Mouse (Mus musculus) liver, adult 2 months (tissue): ENCODE data around the gene Chst4. TPM values are rescaled to one million over a fixed set of nuclear protein-coding genes. Genes with fewer than 3 reads are reported as not detected.

ENCODE experiments used
- DNase-seq: peaks from one replicate; pipeline ENCODE4 v3.0.0-alpha.2; 2011; ENCODE audit warnings: low read depth, low spot score; ENCODE audit errors: extremely low read depth
- H3K27ac ChIP-seq: fragments of 200-500 bp; replicated peaks from 2 replicates; pipeline ENCODE4 v1.5.1; 2012; ENCODE audit warnings: low read depth, mild to moderate bottlenecking, control low read depth, inconsistent platforms, low read length; ENCODE audit not compliant: insufficient read depth
- H3K27me3 ChIP-seq: fragments of 200-500 bp; 2 replicates; pipeline ENCODE4 v1.6.1; 2012; ENCODE audit warnings: mild to moderate bottlenecking, moderate library complexity, low read length, inconsistent platforms; ENCODE audit not compliant: control insufficient read depth, insufficient read depth
- H3K36me3 ChIP-seq: fragments of 200-500 bp; 2 replicates; pipeline ENCODE4 v1.6.1; 2012; ENCODE audit warnings: low read length, inconsistent platforms; ENCODE audit not compliant: control insufficient read depth, insufficient read depth
- H3K4me1 ChIP-seq: fragments of 200-500 bp; 2 replicates; pipeline ENCODE4 v1.6.1; 2011; ENCODE audit warnings: low read length; ENCODE audit not compliant: control insufficient read depth, insufficient read depth
- H3K4me3 ChIP-seq: fragments of 200-500 bp; 2 replicates; pipeline ENCODE4 v1.5.1; 2011; ENCODE audit warnings: low read depth, mild to moderate bottlenecking, control low read depth, low read length, moderate library complexity; ENCODE audit not compliant: insufficient read depth
- H3K79me2 ChIP-seq: fragments of 200-500 bp; 2 replicates; pipeline ENCODE4 v1.6.1; 2012; ENCODE audit warnings: inconsistent platforms, mild to moderate bottlenecking, low read length, moderate library complexity; ENCODE audit not compliant: control insufficient read depth, insufficient read depth
- H3K9ac ChIP-seq: fragments of 200-500 bp; 2 replicates; pipeline ENCODE4 v1.6.1; 2012; ENCODE audit warnings: low read depth, mild to moderate bottlenecking, control low read depth, inconsistent platforms, low read length
- CTCF ChIP-seq: fragments of 200-500 bp; IDR thresholded peaks from 2 replicates; pipeline ENCODE4 v1.5.1; 2011; ENCODE audit warnings: low read depth, low read length, control low read depth
- POLR2A ChIP-seq: fragments of 200-500 bp; IDR thresholded peaks from 2 replicates; pipeline ENCODE4 v1.6.1; 2011; ENCODE audit warnings: low read length, control low read depth; ENCODE audit not compliant: insufficient read depth; ENCODE audit errors: extremely low read depth
- WGBS: fragments of 180-500 bp; shearing (Covaris S2); methylation state at CpG from one replicate; pipeline ENCODE4 v1.1.7; 2018; 5-methylcytosine and 5-hydroxymethylcytosine counted together
- polyA plus RNA-seq: library from polyadenylated mRNA; depleted of rRNA; stranded (reverse); fragments of >200 nt; gene quantifications from 2 replicates; pipeline ENCODE4 v1.2.3, GENCODE M21; 2012; rRNA removed
- total RNA-seq: library from RNA; depleted of rRNA; stranded (reverse); fragments of >200 nt; gene quantifications from 2 replicates; pipeline ENCODE4 v1.2.3, GENCODE M21; 2014; rRNA removed

The Chst4 gene
- total RNA-seq (0.18 and 0.20 TPM in 2 replicates), polyA plus RNA-seq (0.22 and 0.39 TPM in 2 replicates)

DNA sequence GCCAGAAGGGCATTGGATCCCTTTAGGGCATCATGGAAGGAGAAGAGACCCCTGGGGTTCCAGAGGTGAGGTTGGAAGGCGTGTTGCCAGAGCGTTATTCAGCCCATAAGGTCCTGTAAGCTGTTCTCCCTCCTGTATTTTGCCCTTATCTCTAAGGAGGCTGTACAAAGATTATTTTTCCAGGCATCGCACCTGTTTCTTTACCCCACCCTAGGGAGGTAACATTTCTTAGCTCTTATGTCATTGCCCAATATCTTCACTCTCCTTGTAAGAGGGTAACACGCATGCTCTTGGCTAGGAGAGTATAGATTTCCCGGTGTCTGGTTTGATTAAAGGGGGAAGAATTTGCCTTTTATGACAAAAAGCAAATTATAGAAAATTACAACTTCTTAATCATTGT lies at the start of gene Chst4:
TSS of gene Chst4 (minus strand) at position 82 of the 400 bp plus-strand sequence.
- H3K27ac ChIP-seq: no peak within 1 kb of the TSS
- H3K27me3 ChIP-seq: no peaks in the 10 kb centered on the region
- H3K36me3 ChIP-seq: no peaks in the 10 kb centered on the region
- no peak within 1 kb of the TSS for H3K4me3 ChIP-seq
- DNase-seq: no peak
- TF ChIP-seq POLR2A (no peak), CTCF (no peak)
- WGBS: 92% methylated on average over 5 of the region's 5 CpGs
- no peaks in the 10 kb centered on the region for H3K79me2 ChIP-seq
- H3K9ac ChIP-seq: no peak within 1 kb of the TSS
- H3K4me1 ChIP-seq: no peaks in the 10 kb centered on the region

- Histone ChIP-seq H3K27ac (no peak overlapping the region), H3K36me3 (peaks cover 33% of the 10 kb centered on the region), H3K79me2 (no peaks in the 10 kb centered on the region), H3K4me1 (no peaks in the 10 kb centered on the region), H3K27me3 (no peaks in the 10 kb centered on the region), H3K4me3 (no peak overlapping the region), H3K9ac (no peak overlapping the region)
- no peak for DNase-seq
- TF ChIP-seq POLR2A (no peak), CTCF (no peak)
- WGBS: 90% methylated on average over 11 of the region's 11 CpGs
These were observed 43.0 kb upstream of the Chst4 start for GRCm38 (mm10) chr8:110082416-110083105.

GRCm38 (mm10) chr8:110079282-110080221 lies 40.0 kb upstream of the Chst4 start, which contains the start of gene Zfp612:
Gene Zfp612 (plus strand): TSS chr8:110079746.
- Histone ChIP-seq H3K27ac (peak within 1 kb of the TSS; percentile 50; the same call in 1 of the 2 replicates), H3K79me2 (no peaks in the 10 kb centered on the region)

DNA sequence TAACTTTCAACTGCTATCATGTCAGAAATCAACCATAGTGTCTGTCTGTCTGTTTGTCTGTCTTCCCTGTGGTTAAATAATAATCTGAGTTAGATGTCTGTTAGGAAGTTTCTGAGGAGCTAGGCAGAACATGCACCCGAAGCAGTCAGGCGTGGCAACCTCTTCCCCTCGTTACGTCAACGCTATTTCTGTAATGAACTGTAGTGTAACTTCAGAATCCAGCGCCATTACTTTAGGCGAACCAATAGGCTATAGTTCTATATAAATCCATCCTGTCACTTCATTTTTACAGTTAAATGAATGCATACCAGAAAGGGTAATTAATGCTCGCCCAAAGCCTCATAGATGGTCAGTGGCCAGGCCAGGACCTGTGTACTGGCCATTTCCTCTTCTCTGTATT lies 35.0 kb upstream of the Chst4 start:
- WGBS: 84% methylated on average over 8 of the region's 8 CpGs
- no peak for DNase-seq
- no peaks in the 10 kb centered on the region for H3K27me3 ChIP-seq

More at GRCm38 (mm10) chr8:110079282-110080221, 40.0 kb upstream of the Chst4 start, which contains the start of gene Zfp612:
- peak within 1 kb of the TSS; percentile 79 for H3K9ac ChIP-seq
- TF ChIP-seq CTCF (no peak), POLR2A (no peak)
- WGBS: 5% methylated on average over 54 of the region's 54 CpGs
- no peaks in the 10 kb centered on the region for H3K4me1 ChIP-seq
- peak; percentile 59 for DNase-seq
- no peaks in the 10 kb centered on the region for H3K27me3 ChIP-seq
- peaks cover 11% of the 10 kb centered on the region; the same call in 1 of the 2 replicates for H3K36me3 ChIP-seq
- peak within 1 kb of the TSS; percentile 71 for H3K4me3 ChIP-seq

DNA sequence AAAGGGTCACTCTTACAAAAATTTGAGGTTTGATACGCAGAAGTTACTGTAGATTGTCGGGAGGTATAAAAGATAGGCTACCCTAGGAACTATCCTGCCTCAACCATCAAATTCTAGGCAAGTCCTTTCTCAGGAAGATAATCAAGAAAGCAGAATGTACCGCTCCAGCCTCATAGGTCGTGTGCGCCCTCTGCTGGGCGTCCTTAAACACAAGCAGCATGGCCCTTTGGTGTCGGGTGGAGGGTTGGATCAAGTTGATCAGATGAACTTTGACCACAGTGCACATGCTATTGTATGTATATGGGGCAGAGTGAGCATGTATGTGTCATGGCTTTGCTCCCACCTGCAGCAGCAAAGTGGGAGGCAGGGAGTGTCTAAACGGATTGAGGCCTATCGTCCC lies 32.1 kb upstream of the Chst4 start:
- Histone ChIP-seq H3K27ac (no peak overlapping the region), H3K4me3 (no peak overlapping the region), H3K27me3 (no peaks in the 10 kb centered on the region), H3K9ac (no peak overlapping the region), H3K4me1 (no peaks in the 10 kb centered on the region), H3K36me3 (no peaks in the 10 kb centered on the region), H3K79me2 (no peaks in the 10 kb centered on the region)
- TF ChIP-seq POLR2A (no peak), CTCF (peak; percentile 98)
- peak; percentile 55 for DNase-seq
- WGBS: 15% methylated on average over 9 of the region's 9 CpGs

More for the DNA sequence above, 35.0 kb upstream of the Chst4 start:
- TF ChIP-seq CTCF (no peak), POLR2A (no peak)
- H3K9ac ChIP-seq: no peak overlapping the region
- H3K4me3 ChIP-seq: no peak overlapping the region
- H3K27ac ChIP-seq: no peak overlapping the region
- no peaks in the 10 kb centered on the region for H3K36me3 ChIP-seq
- no peaks in the 10 kb centered on the region for H3K4me1 ChIP-seq
- no peaks in the 10 kb centered on the region for H3K79me2 ChIP-seq
